ENCODE assay signal across 24 mouse cellular contexts in genomic region chr2:112448046-112448445, GRCm38 (mm10). TPM values are rescaled to one million over a fixed set of nuclear protein-coding genes. Genes with fewer than 3 reads are reported as not detected.
DNase-seq lines count a peak whose midpoint lies in the region; ATAC-seq and TF ChIP-seq lines count a peak whose summit lies in the region.
"Not testable (repeated sequence)": the region's sequence is repeated elsewhere in the genome, so short reads cannot be mapped to it uniquely, and the experiment has no call there.
"Had no signal": no experiment of that assay in that cellular context is flagged by ENCODE, and none has a peak within 500 bp of the region (broad histone marks: within the 10 kb centered on the region; RNA-seq: fewer than 3 reads in every experiment).

No protein-coding gene starts in this region.

- not testable (repeated sequence) for H3K36me3 ChIP-seq in liver, postnatal 0 days (replicated peaks; ENCODE audit: insufficient read depth, low read length); macrophage (ENCODE audit: inconsistent target); splenic B cell, adult 2 months (ENCODE audit: control insufficient read depth, insufficient read depth, low read length, poor library complexity, severe bottlenecking)

- H3K27me3 ChIP-seq in liver, postnatal 0 days (ENCODE audit: insufficient read depth, low read length); splenic B cell, adult 2 months (ENCODE audit: control insufficient read depth, insufficient read depth, low read length, poor library complexity, severe bottlenecking): not testable (repeated sequence)

- 28% methylated on average over 4 of the region's 4 CpGs for WGBS in bone marrow, adult 2 months
- 66% methylated on average over 4 of the region's 4 CpGs for WGBS in liver, postnatal 0 days (ENCODE audit: insufficient replicate concordance)
- 4% methylated on average over 3 of the region's 4 CpGs for WGBS in macrophage (ENCODE audit: missing documents)

- DNase-seq in A20 (ENCODE audit: low read depth, low spot score), result peak; percentile 36
- not testable (repeated sequence) for DNase-seq in liver, postnatal 0 days
- peak; percentile 55 for DNase-seq in splenic B cell, adult 2 months (ENCODE audit: low read depth, low spot score)

- H3K4me2 ChIP-seq in liver, postnatal 0 days (ENCODE audit: low read depth, low read length), result not testable (repeated sequence)

- not testable (repeated sequence) for TF ChIP-seq CTCF in bone marrow, adult 2 months (IDR thresholded peaks at IDR 0.05; ENCODE audit: control insufficient read depth, insufficient read depth, low read length); liver, postnatal 0 days (IDR thresholded peaks at IDR 0.05; ENCODE audit: low read depth)

- not testable (repeated sequence) for H3K4me3 ChIP-seq in bone marrow, adult 2 months (replicated peaks; ENCODE audit: control insufficient read depth, low read depth, low read length); liver, postnatal 0 days (ENCODE audit: low read depth, low read length); macrophage (ENCODE audit: inconsistent target)

- H3K9ac ChIP-seq in liver, postnatal 0 days (replicated peaks), result not testable (repeated sequence)

- H3K9me3 ChIP-seq in liver, postnatal 0 days (ENCODE audit: low read length), result not testable (repeated sequence)

- not testable (repeated sequence) for TF ChIP-seq EP300 in liver, postnatal 0 days (IDR thresholded peaks at IDR 0.05; ENCODE audit: low read depth)

- ATAC-seq in common myeloid progenitor, adult 5-6 weeks (replicated peaks; ENCODE audit: low read depth, poor library complexity, severe bottlenecking), result peak; percentile 77
- 0 out of 2 replicates have a peak, but pooled peaks have one; percentile 15 for ATAC-seq in liver, postnatal 0 days
- ATAC-seq in monocyte, adult 5-6 weeks (replicated peaks; ENCODE audit: insufficient number of reproducible peaks, low FRiP score, low TSS enrichment, poor library complexity, severe bottlenecking), result peak; percentile 62

- H3K79me2 ChIP-seq in macrophage (ENCODE audit: inconsistent target), result not testable (repeated sequence)

- H3K27ac ChIP-seq in bone marrow, adult 2 months (ENCODE audit: control insufficient read depth, insufficient read depth, low read depth, low read length, poor library complexity), result 0 out of 2 replicates have a peak overlapping the region, but pooled peaks have one; percentile 24
- not testable (repeated sequence) for H3K27ac ChIP-seq in liver, postnatal 0 days (ENCODE audit: low read depth)
- H3K27ac ChIP-seq in macrophage, result peak overlapping the region; percentile 91

- not testable (repeated sequence) for TF ChIP-seq POLR2A in bone marrow, adult 2 months (IDR thresholded peaks at IDR 0.05; ENCODE audit: borderline replicate concordance, control insufficient read depth, low read depth, low read length)

- H3K4me1 ChIP-seq in bone marrow, adult 2 months (ENCODE audit: control insufficient read depth, insufficient read depth, low read length); liver, postnatal 0 days (ENCODE audit: insufficient read depth): not testable (repeated sequence)

RNA-seq across cellular contexts. Expression of gene Emc7, which starts 6.8 kb away (rescaled TPM):
- 2.9 and 4.7 TPM in 2 replicates for polyA plus RNA-seq in bone marrow, adult 2 months (2011; ENCODE audit: insufficient read depth, insufficient read length, low replicate concordance, missing spikeins)
- 8.8 and 13.7 TPM in 2 replicates for total RNA-seq in common myeloid progenitor, adult 5-6 weeks (2017)
- 19.1 and 19.2 TPM in 2 replicates for polyA plus RNA-seq in liver, postnatal 0 days (2015; fragmentation: Nextera tagmentation; extraction: Ambion mirVana)
- 10 to 100 TPM in 1 of 26 experiments, 1 to 10 TPM in 25; 2.4 to 10.1 (median 5.8) TPM for total RNA-seq in macrophage (2018; cell fraction: chromatin; rRNA removed)
- 10 to 100 TPM; 18.6 to 30.0 (median 24.8) TPM for total RNA-seq in macrophage (2018; cell fraction: cytosol; rRNA removed)
- total RNA-seq in macrophage (2018; cell fraction: nucleus; rRNA removed), result 10 to 100 TPM in 18 of 26 experiments, 1 to 10 TPM in 8; 5.4 to 20.1 (median 12.9) TPM
- 17.8 to 28.1 TPM (median 22.4 TPM) in 3 replicates for polyA plus RNA-seq in macrophage (2018)
- 12.7 to 16.9 TPM (median 16.6 TPM) in 3 replicates for total RNA-seq in monocyte, adult 5-6 weeks (2017)

RNA-seq across cellular contexts. Expression of gene Chrm5, which starts 32.5 kb away (rescaled TPM):
- polyA plus RNA-seq in bone marrow, adult 2 months (2011; ENCODE audit: insufficient read depth, insufficient read length, low replicate concordance, missing spikeins), result not detected in 2 replicates
- total RNA-seq in common myeloid progenitor, adult 5-6 weeks (2017), result not detected in 2 replicates
- polyA plus RNA-seq in liver, postnatal 0 days (2015; fragmentation: Nextera tagmentation; extraction: Ambion mirVana), result not detected in 2 replicates
- not detected for total RNA-seq in macrophage (2018; cell fraction: chromatin; rRNA removed)
- total RNA-seq in macrophage (2018; cell fraction: cytosol; rRNA removed), result not detected
- total RNA-seq in macrophage (2018; cell fraction: nucleus; rRNA removed), result not detected
- not detected in 3 replicates for polyA plus RNA-seq in macrophage (2018)
- total RNA-seq in monocyte, adult 5-6 weeks (2017), result not detected in 3 replicates
- total RNA-seq: adrenal gland, adult 8-10 months; adrenal gland, postnatal 25 days; ES-E14; gastrocnemius, adult 18-20 months; gastrocnemius, postnatal 14 days; gastrocnemius, postnatal 4 days; heart, adult 18-20 months; heart, postnatal 10 days; heart, postnatal 36 days had no signal
- polyA plus RNA-seq: activated CD4-positive, CD25-positive, alpha-beta regulatory T cell, adult 4 months; C2C12; CD4-positive, CD25-positive, alpha-beta regulatory T cell, adult 4 months; embryonic facial prominence, embryonic 11.5 days; forebrain, embryonic 13.5 days; heart, embryonic 12.5 days; heart, embryonic 15.5 days; hindbrain, embryonic 10.5 days had no signal

RNA-seq across cellular contexts. Expression of gene Aven, which starts 44.7 kb away (rescaled TPM):
- 8.0 and 11.1 TPM in 2 replicates for polyA plus RNA-seq in bone marrow, adult 2 months (2011; ENCODE audit: insufficient read depth, insufficient read length, low replicate concordance, missing spikeins)
- 31.7 and 35.2 TPM in 2 replicates for total RNA-seq in common myeloid progenitor, adult 5-6 weeks (2017)
- 3.2 and 3.6 TPM in 2 replicates for polyA plus RNA-seq in liver, postnatal 0 days (2015; fragmentation: Nextera tagmentation; extraction: Ambion mirVana)
- 1 to 10 TPM in 23 of 26 experiments, under 1 TPM in 3; 0.82 to 3.4 (median 2.0) TPM for total RNA-seq in macrophage (2018; cell fraction: chromatin; rRNA removed)
- total RNA-seq in macrophage (2018; cell fraction: cytosol; rRNA removed), result 10 to 100 TPM in 5 of 26 experiments, 1 to 10 TPM in 21; 4.2 to 13.6 (median 8.4) TPM
- total RNA-seq in macrophage (2018; cell fraction: nucleus; rRNA removed), result 1 to 10 TPM; 1.2 to 7.5 (median 2.9) TPM
- polyA plus RNA-seq in macrophage (2018), result 6.6 to 10.9 TPM (median 10.6 TPM) in 3 replicates
- total RNA-seq in monocyte, adult 5-6 weeks (2017), result 24.7 to 36.6 TPM (median 35.7 TPM) in 3 replicates

Comparison
In these comparisons a context has a peak if more than half of its experiments do, and no peak if none do; other contexts are left out.
1. ATAC-seq: peak in every context shown above with its lines; median percentile 77 in common myeloid progenitor, adult 5-6 weeks; 62 in monocyte, adult 5-6 weeks; 15 in liver, postnatal 0 days.